Mouse (Mus musculus) embryonic facial prominence, embryonic 10.5 days (tissue): ENCODE measurements around the gene Lamtor2. TPM values are rescaled to one million over a fixed set of nuclear protein-coding genes. Genes with fewer than 3 reads are reported as not detected.
A peak's percentile ranks its signal among the peaks of the same experiment; 100 is the strongest.
"Not testable (repeated sequence)": the region's sequence is repeated elsewhere in the genome, so short reads cannot be mapped to it uniquely, and the experiment has no call there.

Experiments used
- DNase-seq: peaks from one replicate; pipeline ENCODE4 v3.0.0-alpha.2; 2017; ENCODE audit warnings: low spot score
- H3K27ac ChIP-seq: fragments of 300-500 bp; sonication (generic); replicated peaks from 2 replicates; pipeline ENCODE4 v1.5.1; 2016; ENCODE audit warnings: mild to moderate bottlenecking
- H3K27me3 ChIP-seq: fragments of 300-500 bp; sonication (generic); replicated peaks from 2 replicates; pipeline ENCODE4 v1.6.1; 2016; ENCODE audit warnings: low read depth, mild to moderate bottlenecking; ENCODE audit not compliant: poor library complexity, severe bottlenecking
- H3K36me3 ChIP-seq: fragments of 300-500 bp; sonication (generic); replicated peaks from 2 replicates; pipeline ENCODE4 v1.6.1; 2016; ENCODE audit warnings: mild to moderate bottlenecking, moderate library complexity
- H3K4me1 ChIP-seq: fragments of 300-500 bp; sonication (generic); 2 replicates; pipeline ENCODE4 v1.6.1; 2016
- H3K4me3 ChIP-seq: fragments of 300-500 bp; sonication (generic); 2 replicates; pipeline ENCODE4 v1.5.1; 2016; ENCODE audit warnings: mild to moderate bottlenecking, moderate library complexity
- H3K9me3 ChIP-seq: fragments of 300-500 bp; sonication (generic); 2 replicates; pipeline ENCODE4 v1.6.1; 2016; ENCODE audit warnings: mild to moderate bottlenecking
- WGBS: fragments of 180-500 bp; shearing (Covaris S2); methylation state at CpG from one replicate; pipeline ENCODE4 v1.1.7; 2016; 5-methylcytosine and 5-hydroxymethylcytosine counted together
- polyA plus RNA-seq: library from polyadenylated mRNA; unstranded; fragments of >200 nt; fragmentation: Nextera tagmentation; extraction: Ambion mirVana; gene quantifications from 2 replicates; pipeline ENCODE4 v1.2.1, GENCODE M21; 2016

Lamtor2 gene
- 158 and 161 TPM in 2 replicates for polyA plus RNA-seq

GRCm38 (mm10) chr3:88552676-88553524, at the start of gene Lamtor2:
TSS of gene Lamtor2 (minus strand) at chr3:88553074.
- peak; percentile 98 for DNase-seq
- peaks cover 36% of the 10 kb centered on the region for H3K36me3 ChIP-seq
- peak within 1 kb of the TSS; percentile 94 for H3K4me3 ChIP-seq
- no peaks in the 10 kb centered on the region for H3K27me3 ChIP-seq
- H3K4me1 ChIP-seq = peaks cover 52% of the 10 kb centered on the region
- WGBS = under 1% methylated on average over 48 of the region's 48 CpGs
- H3K9me3 ChIP-seq = no peaks in the 10 kb centered on the region
- peak within 1 kb of the TSS; percentile 99 for H3K27ac ChIP-seq

- Histone ChIP-seq H3K27me3 (0 out of 2 replicates have a peak, but pooled peaks cover 4% of the 10 kb centered on the region), H3K9me3 (no peaks in the 10 kb centered on the region), H3K4me3 (no peak overlapping the region), H3K36me3 (no peaks in the 10 kb centered on the region), H3K4me1 (peaks cover 15% of the 10 kb centered on the region), H3K27ac (no peak overlapping the region)
- 80% methylated on average over 4 of the region's 4 CpGs for WGBS
- no peak for DNase-seq
These were observed 49.6 kb upstream of the Lamtor2 start for GRCm38 (mm10) chr3:88602466-88602865.

- H3K4me1 ChIP-seq = peaks cover 15% of the 10 kb centered on the region
- DNase-seq, H3K27me3 ChIP-seq, H3K9me3 ChIP-seq, H3K36me3 ChIP-seq, H3K4me3 ChIP-seq, H3K27ac ChIP-seq: not testable (repeated sequence)
- WGBS = 73% methylated on average over 4 of the region's 4 CpGs
These were observed 43.7 kb upstream of the Lamtor2 start for GRCm38 (mm10) chr3:88596547-88596946.

- 70% methylated on average over 10 of the region's 10 CpGs for WGBS
- no peak overlapping the region for H3K27ac ChIP-seq
- H3K9me3 ChIP-seq = no peaks in the 10 kb centered on the region
- no peak for DNase-seq
- no peaks in the 10 kb centered on the region for H3K27me3 ChIP-seq
- peaks cover 13% of the 10 kb centered on the region for H3K36me3 ChIP-seq
- peaks cover 31% of the 10 kb centered on the region for H3K4me1 ChIP-seq
- no peak overlapping the region for H3K4me3 ChIP-seq
These were observed 41.2 kb upstream of the Lamtor2 start for GRCm38 (mm10) chr3:88593893-88594580.

GRCm38 (mm10) chr3:88592942-88593576, 40.2 kb upstream of the Lamtor2 start:
- Histone ChIP-seq H3K27me3 (no peaks in the 10 kb centered on the region), H3K36me3 (peaks cover 23% of the 10 kb centered on the region), H3K4me3 (no peak overlapping the region), H3K4me1 (peaks cover 31% of the 10 kb centered on the region), H3K27ac (no peak overlapping the region), H3K9me3 (no peaks in the 10 kb centered on the region)
- DNase-seq = no peak
- WGBS = 71% methylated on average over 10 of the region's 10 CpGs

- Histone ChIP-seq H3K4me3 (peak overlapping the region; percentile 8; the same call in 1 of the 2 replicates), H3K9me3 (no peaks in the 10 kb centered on the region), H3K4me1 (peaks cover 31% of the 10 kb centered on the region), H3K27ac (peak overlapping the region; percentile 66; the same call in 1 of the 2 replicates), H3K27me3 (no peaks in the 10 kb centered on the region), H3K36me3 (peaks cover 32% of the 10 kb centered on the region)
- 33% methylated on average over 9 of the region's 9 CpGs for whole genome bisulfite sequencing
- no peak for DNase-seq
These were observed 39.3 kb upstream of the Lamtor2 start for GRCm38 (mm10) chr3:88591950-88592731.

GRCm38 (mm10) chr3:88591044-88591443, 38.2 kb upstream of the Lamtor2 start:
- H3K9me3 ChIP-seq = no peaks in the 10 kb centered on the region
- peak overlapping the region; percentile 22; the same call in 1 of the 2 replicates for H3K27ac ChIP-seq
- no peaks in the 10 kb centered on the region for H3K27me3 ChIP-seq
- no peak for DNase-seq
- peaks cover 40% of the 10 kb centered on the region for H3K36me3 ChIP-seq
- WGBS = 54% methylated on average over 3 of the region's 3 CpGs
- peak overlapping the region; percentile 8; the same call in 1 of the 2 replicates for H3K4me3 ChIP-seq
- H3K4me1 ChIP-seq = peaks cover 27% of the 10 kb centered on the region

GRCm38 (mm10) chr3:88590246-88590645, 37.4 kb upstream of the Lamtor2 start:
- no peaks in the 10 kb centered on the region for H3K9me3 ChIP-seq
- no peaks in the 10 kb centered on the region for H3K27me3 ChIP-seq
- 10% methylated on average over 5 of the region's 5 CpGs for WGBS
- peak overlapping the region; percentile 22; the same call in 1 of the 2 replicates for H3K27ac ChIP-seq
- peaks cover 27% of the 10 kb centered on the region for H3K4me1 ChIP-seq
- H3K4me3 ChIP-seq = no peak overlapping the region
- H3K36me3 ChIP-seq = peaks cover 48% of the 10 kb centered on the region
- peak; percentile 37 for DNase-seq

GRCm38 (mm10) chr3:88586640-88587039, 33.8 kb upstream of the Lamtor2 start:
- no peak for DNase-seq
- Histone ChIP-seq H3K4me1 (peaks cover 16% of the 10 kb centered on the region), H3K27me3 (no peaks in the 10 kb centered on the region), H3K9me3 (no peaks in the 10 kb centered on the region), H3K4me3 (no peak overlapping the region), H3K36me3 (peaks cover 83% of the 10 kb centered on the region), H3K27ac (no peak overlapping the region)
- 93% methylated on average over 5 of the region's 5 CpGs for WGBS

GRCm38 (mm10) chr3:88585769-88586168, 32.9 kb upstream of the Lamtor2 start:
- no peak for DNase-seq
- no peaks in the 10 kb centered on the region for H3K9me3 ChIP-seq
- peaks cover 11% of the 10 kb centered on the region for H3K4me1 ChIP-seq
- no peak overlapping the region for H3K27ac ChIP-seq
- no peak overlapping the region for H3K4me3 ChIP-seq
- WGBS = 92% methylated on average over 6 of the region's 6 CpGs
- H3K27me3 ChIP-seq = no peaks in the 10 kb centered on the region
- peaks cover 90% of the 10 kb centered on the region for H3K36me3 ChIP-seq

GRCm38 (mm10) chr3:88579454-88580117, 26.7 kb upstream of the Lamtor2 start:
- H3K9me3 ChIP-seq = no peaks in the 10 kb centered on the region
- H3K27me3 ChIP-seq = no peaks in the 10 kb centered on the region
- peak overlapping the region; percentile 87 for H3K27ac ChIP-seq
- peaks cover 40% of the 10 kb centered on the region for H3K36me3 ChIP-seq
- H3K4me3 ChIP-seq = peak overlapping the region; percentile 98
- H3K4me1 ChIP-seq = peaks cover 17% of the 10 kb centered on the region
- peak; percentile 85 for DNase-seq
- under 1% methylated on average over 34 of the region's 34 CpGs for WGBS
